Mouse (Mus musculus): ENCODE results near the gene Mslnl.
"Not testable (repeated sequence)": the region's sequence is repeated elsewhere in the genome, so short reads cannot be mapped to it uniquely, and the experiment has no call there.

Mslnl gene

DNA sequence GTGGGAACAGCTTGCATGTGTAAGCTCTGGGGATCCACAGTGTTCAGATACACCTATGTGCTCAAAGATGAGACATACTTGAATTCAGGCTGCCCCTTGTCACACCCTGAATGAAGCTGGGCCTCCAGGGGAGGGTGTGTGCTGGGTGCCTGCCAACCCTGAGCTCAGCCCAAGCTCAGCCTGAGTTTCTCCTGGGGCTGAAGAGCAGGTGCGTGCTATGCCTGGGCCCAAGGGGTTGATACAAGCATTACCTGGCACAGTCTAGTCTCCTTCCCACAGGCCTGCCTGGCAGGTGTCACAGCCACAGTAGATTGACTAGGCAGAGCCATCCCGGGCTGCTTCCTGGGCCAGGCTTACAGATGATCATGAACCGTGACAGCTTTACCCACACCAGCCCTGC, at the start of gene Mslnl:
Gene Mslnl, plus strand, starts transcription at position 298 of the 400 bp plus-strand sequence.
- DNase-seq: no peak

GRCm38 (mm10) chr17:25686323-25686722, 49.5 kb upstream of the Mslnl start:
- DNase-seq: no peak

- no peak for DNase-seq
Measured at GRCm38 (mm10) chr17:25688922-25689321, 46.9 kb upstream of the Mslnl start.

GRCm38 (mm10) chr17:25696263-25696662, 39.6 kb upstream of the Mslnl start:
- DNase-seq: no peak

- peak; percentile 54 to 56 for DNase-seq
Measured at GRCm38 (mm10) chr17:25698446-25698845, 37.4 kb upstream of the Mslnl start.

DNA sequence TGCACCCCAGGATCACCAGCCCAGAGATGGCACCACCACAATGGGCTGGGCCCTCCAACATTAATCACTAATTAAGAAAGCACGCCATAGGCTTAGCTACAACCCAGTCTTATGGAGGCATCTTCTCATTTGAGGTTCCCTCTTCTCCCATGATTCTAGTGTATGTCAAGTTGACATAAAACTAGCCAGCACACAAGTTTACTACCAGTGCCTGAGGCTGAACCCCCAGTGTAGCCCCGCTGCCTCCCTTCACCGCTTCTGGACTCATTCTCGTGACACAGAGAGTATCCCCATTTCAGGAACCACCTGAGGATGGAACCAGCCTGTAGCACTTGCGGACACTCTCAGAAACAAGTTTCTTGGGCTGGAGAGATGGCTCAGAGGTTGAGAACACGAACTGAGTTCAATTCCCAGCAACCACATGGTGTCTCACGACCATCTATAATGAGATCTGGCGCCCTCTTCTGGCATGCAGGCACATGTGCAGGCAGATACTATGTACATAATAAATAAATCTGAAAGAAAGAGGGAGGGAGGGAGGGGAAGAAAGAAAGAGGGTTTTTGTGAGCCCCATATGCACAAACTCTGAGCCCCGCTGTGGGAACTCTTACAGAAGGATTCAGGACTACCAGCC, 34.9 kb upstream of the Mslnl start:
- no peak for DNase-seq

GRCm38 (mm10) chr17:25709994-25710393, 25.8 kb upstream of the Mslnl start:
- no peak for DNase-seq

- DNase-seq: no peak
Measured at GRCm38 (mm10) chr17:25711136-25711535, 24.7 kb upstream of the Mslnl start.

GRCm38 (mm10) chr17:25715627-25716026, 20.2 kb upstream of the Mslnl start:
- no peak for DNase-seq

DNA sequence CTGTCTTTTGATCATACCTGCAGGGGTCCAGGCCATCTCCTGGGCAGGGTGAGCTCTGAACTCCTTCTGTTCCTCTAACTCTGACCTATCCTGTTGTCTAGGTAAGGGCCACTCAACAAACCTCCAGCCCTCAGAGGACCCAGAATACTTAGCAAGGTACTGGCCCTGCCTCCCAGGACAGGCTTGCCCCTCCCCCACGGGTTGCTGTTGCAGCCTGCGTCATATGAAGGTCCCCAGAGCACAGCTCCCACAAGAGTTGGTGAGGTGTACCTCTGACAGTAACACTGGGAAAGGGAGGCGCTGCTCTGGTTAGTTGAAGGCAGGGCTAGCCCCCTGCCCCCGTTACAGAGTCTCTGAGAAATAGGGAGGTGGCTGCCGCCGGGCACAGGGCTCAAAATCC, 19.7 kb upstream of the Mslnl start:
- DNase-seq: no peak

GRCm38 (mm10) chr17:25716711-25717637, 18.9 kb upstream of the Mslnl start, which contains the start of gene Gng13:
Gene Gng13, plus strand, starts transcription at chr17:25717171.
- no peak for DNase-seq

- no peak for DNase-seq
Measured at GRCm38 (mm10) chr17:25717691-25718090, 18.2 kb upstream of the Mslnl start.

GRCm38 (mm10) chr17:25721476-25721875, 14.4 kb upstream of the Mslnl start:
- DNase-seq: no peak

GRCm38 (mm10) chr17:25723470-25723869, 12.4 kb upstream of the Mslnl start:
- DNase-seq: no peak

DNA sequence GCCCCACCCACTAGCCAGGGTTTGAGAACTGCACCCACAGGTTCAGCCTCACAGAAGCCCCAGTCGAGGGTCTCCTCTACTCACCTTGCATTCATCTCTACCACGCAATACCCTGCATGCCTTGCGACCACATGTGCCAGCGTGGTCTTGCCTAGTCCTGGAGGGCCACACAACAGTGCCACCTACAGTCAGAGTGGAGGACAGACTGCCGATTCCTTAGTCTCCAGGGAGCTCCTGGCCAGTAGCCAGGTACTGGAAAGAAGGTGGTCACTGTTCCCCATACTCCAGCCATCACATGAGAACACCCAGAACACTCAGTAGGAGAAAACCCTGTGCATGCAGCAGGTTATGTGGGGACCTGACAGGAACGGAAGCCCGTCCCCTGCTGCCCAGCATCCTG, 11.9 kb upstream of the Mslnl start:
- DNase-seq: no peak

DNA sequence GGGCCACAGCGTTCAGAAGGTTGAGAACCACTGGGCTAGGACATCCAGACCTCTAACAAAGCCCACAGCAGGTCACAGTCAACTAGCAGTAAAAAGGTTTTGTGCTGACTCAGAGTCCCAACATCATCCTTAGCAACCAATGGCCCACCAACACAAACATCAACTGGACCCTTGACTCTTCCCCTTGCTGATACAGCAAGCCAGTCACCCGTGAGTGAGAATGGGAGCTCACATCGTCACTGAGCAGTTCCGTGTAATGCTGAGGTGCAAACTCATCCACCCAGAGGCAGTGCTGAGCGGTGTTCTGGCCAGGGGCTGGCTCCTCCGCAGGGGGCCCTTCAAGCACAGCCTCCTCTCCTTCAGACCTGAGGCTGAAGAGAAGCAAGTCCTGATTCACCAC, 10.6 kb upstream of the Mslnl start:
- DNase-seq: no peak

- DNase-seq: peak; percentile 96 to 98
Measured at GRCm38 (mm10) chr17:25727265-25728008, 8.4 kb upstream of the Mslnl start, which contains the start of the genes Chtf18 and Rpusd1. Gene Chtf18, minus strand, starts transcription at chr17:25727419. Gene Rpusd1, plus strand, starts transcription at chr17:25727670.

DNA sequence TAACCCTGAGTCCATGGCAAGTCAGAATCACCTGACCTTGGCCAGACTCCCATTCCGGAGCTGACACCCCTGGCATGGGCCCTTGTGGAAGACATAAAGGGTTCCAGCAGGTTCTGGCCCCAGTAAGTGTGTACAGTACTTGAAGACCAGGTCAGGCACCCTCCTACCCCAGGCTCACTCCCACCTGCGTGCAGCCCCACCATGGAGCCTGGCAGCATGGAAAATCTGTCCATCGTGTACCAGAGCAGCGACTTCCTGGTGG, 7.9 kb upstream of the Mslnl start:
- DNase-seq: no peak

DNA sequence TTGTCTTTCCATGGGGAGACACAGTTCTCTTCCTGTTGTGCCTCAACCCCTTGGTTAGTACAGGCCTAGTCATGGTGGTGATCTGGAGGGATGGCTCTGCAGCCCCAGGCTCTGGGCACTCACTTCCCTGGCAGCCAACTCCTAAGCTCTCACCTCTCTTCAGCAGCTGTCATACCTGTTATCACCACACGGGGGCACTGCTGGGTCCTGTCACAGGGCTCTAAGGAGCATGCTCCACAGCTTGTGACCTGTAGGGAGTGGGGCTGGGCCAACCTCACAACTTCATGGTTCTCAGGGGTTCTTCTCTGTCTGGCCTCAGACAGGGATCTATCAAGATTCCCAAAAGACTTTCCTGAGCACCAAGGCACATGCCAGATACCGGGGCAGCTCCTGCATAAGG, 3.8 kb upstream of the Mslnl start:
- DNase-seq: peak; percentile 75 to 76

GRCm38 (mm10) chr17:25735246-25735645, 596 bp upstream of the Mslnl start:
- no peak for DNase-seq

GRCm38 (mm10) chr17:25738861-25739260, 3.0 kb downstream of the Mslnl start:
- DNase-seq: no peak

DNA sequence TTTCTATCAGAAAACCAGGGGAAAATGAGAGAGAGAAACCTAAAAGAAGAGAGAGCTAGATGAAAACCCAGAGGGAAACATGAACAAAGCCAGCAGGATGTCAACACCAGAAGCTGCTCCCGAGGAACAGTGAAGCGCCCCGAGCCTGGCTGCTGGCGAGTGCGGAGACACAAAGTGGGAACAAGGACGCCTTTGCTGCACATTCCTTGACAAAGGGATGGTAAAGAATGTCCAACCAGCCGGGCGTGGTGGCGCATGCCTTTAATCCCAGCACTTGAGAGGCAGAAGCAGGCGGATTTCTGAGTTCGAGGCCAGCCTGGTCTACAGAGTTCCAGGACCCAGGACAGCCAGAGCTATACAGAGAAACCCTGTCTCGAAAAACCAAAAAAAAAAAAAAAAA, 5.6 kb downstream of the Mslnl start:
- not testable (repeated sequence) for DNase-seq

GRCm38 (mm10) chr17:25743831-25744230, 8.0 kb downstream of the Mslnl start:
- no peak for DNase-seq

- no peak for DNase-seq
Measured at GRCm38 (mm10) chr17:25744311-25744710, 8.5 kb downstream of the Mslnl start.
